Mouse (Mus musculus): ENCODE results near the gene Mrpl9.

The Mrpl9 gene

DNA sequence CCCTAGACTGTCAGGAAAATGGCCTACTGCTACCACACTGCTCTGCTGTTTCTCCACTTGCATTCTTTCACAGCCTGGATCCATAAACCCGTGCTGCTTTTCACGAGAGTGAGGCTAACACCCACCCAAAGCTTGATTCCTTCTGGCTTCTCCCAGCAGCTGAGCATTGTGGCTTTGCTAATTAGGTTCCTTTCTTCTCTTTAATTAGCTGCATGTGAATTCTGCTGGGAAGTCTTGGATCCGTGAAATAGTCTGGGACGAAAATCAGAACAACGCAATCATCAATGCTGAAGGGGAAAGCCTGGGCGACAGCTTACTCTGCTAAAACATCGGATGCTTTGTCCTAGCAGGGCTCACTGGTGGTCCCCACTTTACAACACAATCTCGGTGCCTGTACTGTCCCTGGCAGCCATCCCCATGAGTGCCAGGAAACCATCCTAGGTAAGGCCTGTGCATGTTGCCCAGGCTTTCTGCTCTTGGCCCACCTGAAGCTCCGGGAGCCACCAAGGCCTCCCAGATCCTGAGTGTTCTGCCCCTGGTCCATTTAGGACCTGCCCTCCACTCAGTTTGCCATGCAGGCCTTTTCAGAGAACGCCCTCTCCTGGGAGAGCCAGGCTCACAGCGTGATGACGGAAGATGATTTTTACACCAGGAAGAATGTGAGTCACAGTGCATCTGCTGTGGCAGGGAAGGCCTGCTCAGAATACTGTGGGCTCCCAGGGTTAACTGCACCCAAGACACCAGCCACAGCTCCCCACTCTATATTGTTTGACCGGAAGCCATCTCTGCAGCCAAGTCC lies 22.7 kb downstream of the Mrpl9 start:
- no peak for DNase-seq (ENCODE audit: low spot score in 2 of 2)

GRCm38 (mm10) chr3:94468931-94469330 lies 25.8 kb downstream of the Mrpl9 start:
- no peak for DNase-seq (ENCODE audit: low spot score in 2 of 2)

GRCm38 (mm10) chr3:94472447-94473114 lies 29.5 kb downstream of the Mrpl9 start:
- DNase-seq (ENCODE audit: low spot score in 2 of 2) = no peak

DNA sequence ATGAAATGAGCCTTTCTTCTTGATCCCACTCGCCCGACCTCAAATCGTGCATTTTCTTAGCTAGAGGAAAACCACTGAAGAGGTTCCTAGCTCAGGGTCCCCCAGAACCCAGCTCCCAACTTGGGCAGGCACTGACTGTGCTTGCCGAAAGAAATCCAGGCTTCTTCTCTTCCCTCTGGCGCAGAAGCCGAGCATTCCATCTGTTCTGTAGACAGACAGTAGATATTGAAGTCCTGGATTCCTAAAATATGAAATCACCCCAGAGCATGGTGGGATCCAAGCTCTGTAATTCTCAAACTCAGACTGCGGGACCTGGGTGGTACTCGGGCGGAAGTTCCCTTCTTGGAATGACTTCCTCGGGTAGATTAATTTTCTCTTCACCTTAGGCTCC lies 30.0 kb downstream of the Mrpl9 start:
- no peak for DNase-seq (ENCODE audit: low spot score in 2 of 2)

DNA sequence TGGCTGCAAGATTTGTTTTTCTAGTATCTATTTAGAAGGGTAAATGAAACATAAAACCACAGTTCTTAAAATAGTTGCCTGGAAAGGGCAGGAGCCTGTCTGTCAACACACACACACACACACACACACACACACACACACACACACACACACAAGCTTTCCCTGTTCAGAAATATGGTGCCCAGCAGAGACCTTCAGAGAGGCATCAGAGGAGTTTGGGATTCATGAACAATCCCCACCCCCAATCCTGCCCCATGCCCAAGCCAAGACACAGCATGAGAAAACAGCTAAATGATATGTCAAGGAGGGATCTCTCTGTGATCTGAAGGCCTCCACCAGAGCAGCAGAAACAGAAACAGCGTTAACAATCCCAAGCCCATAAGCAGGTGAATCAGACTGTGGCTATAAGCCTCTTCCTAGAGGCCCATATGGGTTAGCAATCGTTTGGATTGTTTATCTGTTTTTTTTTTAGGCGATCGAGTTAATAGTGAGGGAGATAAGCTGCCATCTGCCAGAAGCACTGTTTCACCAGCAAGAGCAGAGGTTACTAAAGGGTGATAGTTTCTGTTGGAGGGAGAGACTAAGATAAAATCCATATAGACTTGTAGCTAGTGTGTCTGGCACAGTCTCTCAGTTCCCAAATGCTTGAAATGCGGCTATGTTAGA lies 30.6 kb downstream of the Mrpl9 start:
- no peak for DNase-seq (ENCODE audit: low spot score in 2 of 2)

- no peak for DNase-seq (ENCODE audit: low spot score in 2 of 2)
Observed at GRCm38 (mm10) chr3:94476301-94477035, 33.4 kb downstream of the Mrpl9 start.

- no peak for DNase-seq (ENCODE audit: low spot score in 2 of 2)
Observed at GRCm38 (mm10) chr3:94477444-94477843, 34.3 kb downstream of the Mrpl9 start.

GRCm38 (mm10) chr3:94477981-94478422 lies 34.9 kb downstream of the Mrpl9 start, which contains the start of gene Celf3:
Celf3 (plus strand) TSS chr3:94478295.
- DNase-seq (ENCODE audit: low spot score in 2 of 2) = no peak

DNA sequence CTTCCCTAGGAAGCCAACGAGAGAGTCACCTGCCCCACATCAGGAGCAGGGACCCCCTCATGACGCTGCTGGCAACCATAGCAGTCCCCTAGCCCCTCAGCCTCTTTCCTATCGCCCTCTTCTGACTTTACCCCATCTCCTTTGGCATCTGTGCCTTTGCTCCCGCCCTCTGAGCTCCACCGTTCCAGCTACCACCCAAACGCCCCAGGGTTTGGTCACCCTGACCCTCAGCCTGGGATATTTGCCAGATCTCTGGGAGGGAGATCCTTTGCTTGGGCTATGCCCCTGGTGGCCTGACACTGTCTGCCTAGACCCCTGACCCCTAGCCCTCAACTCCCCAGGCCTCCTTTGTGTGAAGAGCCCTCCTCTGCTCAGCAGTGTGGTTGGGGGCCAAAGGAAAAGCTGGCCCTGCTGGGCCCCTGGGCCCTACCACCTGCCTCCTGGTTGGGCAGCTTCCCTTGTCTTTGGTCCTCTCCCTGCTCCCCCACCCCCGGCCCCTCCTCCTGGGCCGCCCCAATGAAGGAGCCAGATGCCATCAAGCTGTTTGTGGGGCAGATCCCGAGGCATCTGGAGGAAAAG lies 35.6 kb downstream of the Mrpl9 start:
- no peak for DNase-seq (ENCODE audit: low spot score in 2 of 2)

GRCm38 (mm10) chr3:94479564-94479963 lies 36.4 kb downstream of the Mrpl9 start:
- no peak for DNase-seq (ENCODE audit: low spot score in 2 of 2)

DNA sequence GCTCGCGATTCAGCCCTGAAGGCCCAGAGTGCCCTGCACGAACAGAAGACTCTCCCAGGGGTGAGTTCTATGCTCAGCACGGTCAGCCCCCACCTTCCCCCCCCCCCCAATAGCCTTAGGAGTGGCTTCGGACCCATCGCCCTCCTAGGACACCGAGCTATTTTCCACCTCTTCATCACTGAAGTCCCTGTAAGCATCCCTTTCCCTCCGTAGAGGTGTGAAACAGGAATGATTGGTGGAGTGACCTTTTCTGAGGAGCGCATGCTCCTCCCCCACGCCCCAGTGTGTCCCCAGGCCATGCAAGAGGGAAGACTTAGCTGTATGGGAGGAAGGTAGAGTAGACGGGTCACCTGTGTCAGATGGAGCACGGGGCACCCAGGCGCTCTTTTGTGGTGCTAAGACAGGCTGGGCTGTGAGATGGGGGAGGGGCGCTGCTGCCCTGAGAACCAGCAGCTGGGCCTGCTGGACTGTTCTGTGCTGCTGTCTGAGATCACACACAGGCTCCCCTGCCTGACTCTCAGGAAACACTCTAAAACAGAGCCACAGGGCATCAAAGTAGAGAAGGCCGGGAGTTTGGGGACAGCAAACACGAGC lies 37.3 kb downstream of the Mrpl9 start, which contains the start of gene Riiad1:
Gene Riiad1 (minus strand): TSS at position 51 of the 594 bp plus-strand sequence.
- DNase-seq (ENCODE audit: low spot score in 2 of 2) = no peak

DNA sequence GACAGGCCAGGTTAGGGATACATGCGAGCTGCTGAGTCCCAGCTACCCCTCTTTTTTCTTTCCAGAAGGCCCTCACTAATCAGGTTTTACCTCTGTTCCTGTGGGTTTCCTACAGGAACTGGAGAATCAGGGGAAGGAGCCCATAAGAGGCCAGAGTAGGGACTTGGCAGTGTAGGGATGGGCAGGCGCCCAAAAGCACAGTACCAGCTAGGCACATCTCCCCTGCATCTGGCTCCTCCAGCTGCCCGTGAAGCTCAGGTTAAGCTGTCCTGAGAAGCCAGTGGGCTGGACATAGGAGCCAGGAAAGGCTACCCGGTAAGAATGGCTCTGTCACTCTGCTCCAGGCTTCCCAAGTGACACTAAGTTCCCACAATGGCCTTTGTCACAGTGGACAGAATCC lies 38.3 kb downstream of the Mrpl9 start:
- DNase-seq (ENCODE audit: low spot score in 2 of 2) = no peak

DNA sequence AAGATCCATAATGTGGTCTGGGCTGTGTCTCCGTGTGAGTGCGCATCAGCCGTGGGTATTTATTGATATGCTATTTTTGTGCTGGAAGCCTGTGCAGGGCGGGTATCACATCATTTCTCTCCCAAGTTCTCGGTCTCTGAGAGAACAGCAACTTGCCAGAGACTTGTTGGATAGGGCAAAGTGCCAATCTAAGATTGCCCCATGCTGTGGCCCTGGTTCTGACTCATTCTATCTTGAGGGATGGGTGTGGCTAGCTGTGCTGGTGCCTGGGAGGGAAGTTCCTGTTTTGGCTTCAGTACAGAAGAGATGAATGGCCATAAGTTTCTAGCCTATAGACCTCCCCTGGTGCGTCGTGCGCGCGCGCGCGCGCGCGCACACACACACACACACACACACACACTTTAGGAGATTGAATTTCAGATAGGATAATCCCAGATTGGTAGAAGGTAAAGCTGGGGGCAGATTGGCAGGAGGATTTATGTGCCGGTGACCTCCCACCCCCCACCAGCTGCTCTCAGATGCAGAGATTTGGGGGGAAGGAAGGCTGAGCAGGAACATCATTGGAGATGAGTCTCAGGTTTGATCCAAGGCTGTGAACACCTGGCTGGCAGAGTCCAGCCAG lies 39.8 kb downstream of the Mrpl9 start:
- no peak for DNase-seq (ENCODE audit: low spot score in 2 of 2)

GRCm38 (mm10) chr3:94483790-94484439 lies 40.8 kb downstream of the Mrpl9 start:
- DNase-seq (ENCODE audit: low spot score in 2 of 2) = no peak

- no peak for DNase-seq (ENCODE audit: low spot score in 2 of 2)
Observed at GRCm38 (mm10) chr3:94485922-94486321, 42.8 kb downstream of the Mrpl9 start.

GRCm38 (mm10) chr3:94487581-94487980 lies 44.5 kb downstream of the Mrpl9 start:
- DNase-seq (ENCODE audit: low spot score in 2 of 2) = no peak

GRCm38 (mm10) chr3:94497162-94497561 lies 54.0 kb downstream of the Mrpl9 start:
- no peak for DNase-seq (ENCODE audit: low spot score in 2 of 2)
